Mouse (Mus musculus) macrophage (primary cell): ENCODE measurements around the gene Acsl1. TPM values are rescaled to one million over a fixed set of nuclear protein-coding genes. Genes with fewer than 3 reads are reported as not detected.
"Not testable (repeated sequence)": the region's sequence is repeated elsewhere in the genome, so short reads cannot be mapped to it uniquely, and the experiment has no call there.

Experiments
- H3K27ac ChIP-seq: fragments of 350-480 bp; formaldehyde crosslinking; 2 replicates; pipeline ENCODE4 v1.9.0; 2021
- H3K36me3 ChIP-seq: fragments of 350-480 bp; formaldehyde crosslinking; 2 replicates; pipeline ENCODE4 v1.9.0; 2021; ENCODE audit errors: inconsistent target
- H3K4me3 ChIP-seq: fragments of 350-480 bp; formaldehyde crosslinking; 2 replicates; pipeline ENCODE4 v1.9.0; 2021; ENCODE audit errors: inconsistent target
- H3K79me2 ChIP-seq: fragments of 350-480 bp; formaldehyde crosslinking; 2 replicates; pipeline ENCODE4 v1.9.0; 2021; ENCODE audit errors: inconsistent target
- WGBS: methylation state at CpG from one replicate; pipeline ENCODE4 v1.1.7; 2026; ENCODE audit warnings: inconsistent platforms; ENCODE audit not compliant: missing documents; 5-methylcytosine and 5-hydroxymethylcytosine counted together
- polyA plus RNA-seq: library from polyadenylated mRNA; stranded (reverse); fragments of 250-400 nt; gene quantifications from 3 replicates; pipeline ENCODE4 v1.2.4, GENCODE M21; 2018; ENCODE audit warnings: inconsistent platforms

The Acsl1 gene
- polyA plus RNA-seq, 1 experiment from 2014 or later = 22.9 TPM

DNA sequence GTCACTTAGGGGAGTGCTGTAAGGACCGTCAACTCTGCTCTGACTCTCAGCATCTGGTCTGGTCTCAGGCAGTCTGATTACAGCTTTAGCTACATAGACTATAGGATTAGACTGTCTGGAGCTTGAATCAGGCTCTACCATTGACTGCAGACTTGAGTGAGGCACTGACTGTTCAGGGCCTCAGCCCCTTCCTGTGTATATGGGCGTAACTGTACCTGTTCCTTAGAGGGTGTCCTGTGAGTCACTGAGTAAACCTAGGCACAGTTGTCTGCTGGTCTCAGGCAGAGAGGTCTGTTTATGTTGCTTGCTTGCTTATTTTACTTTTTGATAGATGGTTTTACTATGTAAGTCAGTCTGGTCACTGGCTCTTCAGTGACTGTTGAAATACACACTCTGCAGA is 103.1 kb downstream of the Acsl1 start:
- Histone ChIP-seq H3K27ac (no peak overlapping the region), H3K79me2 (no peaks in the 10 kb centered on the region), H3K36me3 (peaks cover 35% of the 10 kb centered on the region; the same call in 1 of the 2 replicates), H3K4me3 (no peak overlapping the region)
- whole genome bisulfite sequencing = 96% methylated on average over 2 of the region's 2 CpGs

DNA sequence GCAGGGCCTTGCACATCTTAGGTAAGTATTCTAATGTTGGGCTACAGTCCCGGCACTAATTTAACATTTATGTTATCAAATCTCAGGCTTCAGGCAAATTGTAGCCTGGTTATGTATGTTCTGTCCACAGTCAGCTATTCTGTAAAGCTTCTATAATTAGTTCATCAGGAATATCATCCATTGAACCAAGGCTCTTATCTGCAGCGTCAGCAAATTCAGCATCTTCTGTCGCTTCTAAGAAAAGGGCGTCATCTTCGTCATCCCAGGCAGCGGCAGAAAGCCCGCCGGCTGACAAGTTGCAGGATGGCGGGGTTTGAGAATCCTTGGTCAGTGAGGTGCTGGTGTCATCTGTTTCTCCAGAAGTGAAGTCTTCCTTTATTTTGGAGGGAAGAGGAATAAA is 108.0 kb downstream of the Acsl1 start:
- no peak overlapping the region for H3K4me3 ChIP-seq
- H3K27ac ChIP-seq = no peak overlapping the region
- WGBS = 97% methylated on average over 9 of the region's 9 CpGs
- H3K79me2 ChIP-seq = no peaks in the 10 kb centered on the region
- peaks cover 62% of the 10 kb centered on the region; the same call in 1 of the 2 replicates for H3K36me3 ChIP-seq

DNA sequence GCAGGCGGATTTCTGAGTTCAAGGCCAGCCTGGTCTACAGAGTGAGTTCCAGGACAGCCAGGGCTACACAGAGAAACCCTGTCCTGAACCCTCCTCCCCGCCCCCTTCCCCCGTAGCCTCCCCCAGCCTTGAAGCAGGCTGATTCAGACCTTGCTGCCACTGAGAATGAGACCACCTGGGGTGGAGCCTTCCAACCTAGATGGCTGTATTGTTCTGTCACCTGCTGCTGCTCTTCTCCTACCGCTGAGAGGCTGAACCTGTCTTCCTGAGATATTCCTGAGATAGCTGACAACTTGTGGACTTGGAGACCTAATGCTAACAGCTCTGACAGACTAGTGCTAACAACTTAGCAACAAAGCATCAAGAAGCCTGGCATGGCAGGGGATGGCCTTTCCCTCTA is 113.5 kb downstream of the Acsl1 start:
- H3K36me3 ChIP-seq = peaks cover 24% of the 10 kb centered on the region; the same call in 1 of the 2 replicates
- not testable (repeated sequence) for H3K79me2 ChIP-seq, H3K27ac ChIP-seq, H3K4me3 ChIP-seq
- WGBS = 94% methylated on average over 4 of the region's 4 CpGs

DNA sequence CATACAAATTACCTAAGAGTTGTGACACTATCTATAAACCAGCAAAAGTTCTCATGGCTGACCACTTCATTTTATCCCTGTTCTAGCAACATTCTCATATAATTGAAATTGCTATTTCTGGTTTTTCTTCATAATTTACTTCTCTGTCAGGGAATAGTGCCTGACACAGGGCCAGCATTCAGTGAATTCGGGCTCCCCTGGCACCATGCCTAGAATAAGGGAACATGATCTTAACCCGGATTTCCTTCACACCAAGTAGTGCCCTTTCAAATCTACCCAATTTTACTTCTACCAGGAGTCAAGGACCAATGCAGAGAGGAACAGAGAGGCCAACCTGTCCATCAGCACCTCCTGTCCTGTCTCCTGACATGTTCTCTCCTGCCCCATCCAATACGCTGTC is 114.7 kb downstream of the Acsl1 start:
- Histone ChIP-seq H3K4me3 (no peak overlapping the region), H3K36me3 (peaks cover 11% of the 10 kb centered on the region; the same call in 1 of the 2 replicates), H3K79me2 (no peaks in the 10 kb centered on the region), H3K27ac (no peak overlapping the region)
- WGBS = 48% methylated on average over 3 of the region's 3 CpGs

Other genes with a start within 250 kb of the Acsl1 start
- not detected in 3 replicates for gene Helt, start 176.4 kb upstream of the Acsl1 start, polyA plus RNA-seq
- 5.9 to 18.6 TPM (median 9.6 TPM) in 3 replicates for gene Cenpu, start 81.0 kb downstream of the Acsl1 start, polyA plus RNA-seq
- gene Primpol, start 146.2 kb downstream of the Acsl1 start, polyA plus RNA-seq = 7.1 to 10.2 TPM (median 9.5 TPM) in 3 replicates
- 28.5 to 32.4 TPM (median 32.2 TPM) in 3 replicates for gene Casp3, start 146.3 kb downstream of the Acsl1 start, polyA plus RNA-seq